Mouse (Mus musculus): ENCODE measurements around the gene Timm23.

The Timm23 gene

GRCm38 (mm10) chr14:32134293-32134692 lies 67.4 kb downstream of the Timm23 start:
- no peak for DNase-seq (ENCODE audit: low read depth, low spot score)

- DNase-seq (ENCODE audit: low read depth, low spot score), result no peak
Measured at GRCm38 (mm10) chr14:32131836-32132235, 69.9 kb downstream of the Timm23 start.
